Mouse (Mus musculus): Measurements from ENCODE around the gene Itgam. TPM values are rescaled to one million over a fixed set of nuclear protein-coding genes. Genes with fewer than 3 reads are reported as not detected.
"Not testable (repeated sequence)": the region's sequence is repeated elsewhere in the genome, so short reads cannot be mapped to it uniquely, and the experiment has no call there.

Itgam gene
- total RNA-seq, 2 experiments from 2014 or later = 10.8 to 11.2 TPM

- intact Hi-C loops (cut with DNase I) = no loop called here
- DNase-seq (ENCODE audit: low spot score in 2 of 2) = no peak
Observed at GRCm38 (mm10) chr7:128116396-128116795, 54.0 kb downstream of the Itgam start.

DNA sequence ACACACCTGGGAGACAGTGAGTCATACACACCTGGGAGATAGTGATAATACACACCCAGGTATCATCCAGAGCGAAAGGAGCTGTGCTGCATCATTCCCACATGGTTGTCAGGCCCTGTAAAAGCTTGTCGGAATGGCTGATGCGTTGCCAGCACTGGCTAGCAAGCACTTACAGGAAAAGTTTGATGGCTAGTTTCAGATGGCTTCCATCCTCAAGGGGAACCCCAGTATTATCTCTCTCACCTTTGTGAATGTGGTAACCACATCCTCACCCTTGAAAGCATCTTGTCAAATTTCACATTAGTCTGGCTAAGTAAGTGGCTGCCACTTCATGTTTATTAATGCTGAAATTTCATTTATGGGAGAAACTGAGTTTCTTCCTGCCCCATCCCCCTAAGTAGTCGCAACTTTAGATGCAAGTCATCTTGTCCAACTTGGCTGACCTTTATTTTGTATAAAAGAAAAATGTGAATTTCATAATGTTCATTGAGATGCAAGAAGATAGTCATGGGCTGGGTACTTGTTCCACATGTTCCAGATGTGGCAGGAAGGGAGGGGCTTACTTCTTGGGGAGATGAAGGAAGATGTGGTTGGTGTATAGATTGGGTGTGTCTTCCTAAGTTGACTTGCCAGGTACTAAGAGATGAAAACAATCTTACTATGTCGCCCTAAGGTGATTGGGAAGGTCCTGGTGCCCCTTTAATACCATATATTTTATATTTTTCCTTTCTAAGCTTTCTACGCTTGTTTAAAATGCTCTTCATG, 57.5 kb downstream of the Itgam start:
- intact Hi-C loops (cut with DNase I) = no loop called here
- no peak for DNase-seq (ENCODE audit: low spot score in 2 of 2)

DNA sequence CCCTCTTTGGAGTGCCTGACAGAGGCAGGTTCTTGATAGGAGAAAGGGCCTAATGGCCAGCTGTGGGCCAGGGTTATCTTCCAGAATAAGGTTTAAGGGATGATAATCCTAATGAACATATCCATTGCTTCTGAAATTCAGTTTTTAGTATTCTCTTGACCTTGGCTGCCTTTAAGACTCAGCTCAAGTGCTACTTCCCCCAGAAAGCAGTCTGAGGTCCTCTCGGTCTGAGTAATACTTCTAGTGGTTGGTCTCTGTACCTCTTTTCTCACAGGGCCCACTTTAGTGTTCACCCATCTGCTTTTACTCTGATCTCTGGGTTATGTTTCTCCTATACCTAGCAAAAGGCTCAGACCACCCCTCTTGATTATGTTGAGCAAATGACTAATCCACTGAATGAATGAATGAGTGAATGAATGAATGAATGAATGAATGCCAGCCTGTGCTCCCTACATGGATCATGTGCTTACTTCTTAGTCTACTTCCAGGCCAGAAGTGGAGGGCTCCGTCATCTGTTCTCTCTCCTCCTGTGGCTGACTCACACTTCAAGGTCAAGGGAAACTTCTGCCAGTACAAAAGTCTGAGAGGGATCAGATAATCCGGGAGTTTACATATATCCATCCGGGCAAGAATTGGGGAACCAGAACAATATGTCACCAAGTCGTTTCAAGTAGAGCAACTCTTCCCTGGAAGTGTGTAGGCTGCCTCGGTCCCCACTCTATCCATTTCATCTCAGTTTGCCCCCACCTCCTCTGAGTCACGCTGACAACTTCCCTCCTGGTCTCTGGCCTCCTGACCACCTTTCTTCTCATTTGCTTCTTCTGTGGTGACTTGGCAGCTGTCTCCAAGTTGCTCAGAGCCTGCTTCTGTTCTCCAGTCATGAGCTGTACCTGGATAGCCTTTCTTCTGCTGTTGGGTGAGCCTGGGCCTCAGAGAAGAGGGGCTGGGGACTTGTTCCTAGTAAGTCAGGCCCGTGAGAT, 66.6 kb downstream of the Itgam start, which contains the start of gene Itgax:
TSS of gene Itgax (plus strand) at position 807 of the 980 bp plus-strand sequence.
- intact Hi-C loops (cut with DNase I) = no loop called here

DNA sequence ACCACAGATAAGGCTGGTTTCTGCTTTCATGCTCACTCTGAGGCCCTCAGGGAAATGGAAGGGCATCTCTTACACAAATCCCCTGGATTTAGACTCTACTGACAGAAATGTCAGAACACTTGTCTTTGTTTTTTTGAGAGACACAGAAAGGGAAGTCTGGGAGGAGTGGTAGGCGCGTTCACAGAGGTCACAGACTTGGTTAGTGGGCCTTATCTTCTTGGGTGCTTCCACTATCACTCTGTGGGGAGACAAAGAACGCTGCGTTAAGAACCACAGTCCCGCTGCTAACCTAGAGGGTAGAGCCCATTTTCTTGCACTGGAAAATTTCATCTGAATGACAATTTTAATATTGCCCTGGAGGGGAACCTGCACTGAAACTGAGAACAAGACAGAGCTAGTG, 69.7 kb downstream of the Itgam start:
- intact Hi-C loops (cut with DNase I) = no loop called here
- DNase-seq (ENCODE audit: low spot score in 2 of 2) = no peak

More for the DNA sequence above, 66.6 kb downstream of the Itgam start, which contains the start of gene Itgax:
- no peak for DNase-seq (ENCODE audit: low spot score in 2 of 2)

DNA sequence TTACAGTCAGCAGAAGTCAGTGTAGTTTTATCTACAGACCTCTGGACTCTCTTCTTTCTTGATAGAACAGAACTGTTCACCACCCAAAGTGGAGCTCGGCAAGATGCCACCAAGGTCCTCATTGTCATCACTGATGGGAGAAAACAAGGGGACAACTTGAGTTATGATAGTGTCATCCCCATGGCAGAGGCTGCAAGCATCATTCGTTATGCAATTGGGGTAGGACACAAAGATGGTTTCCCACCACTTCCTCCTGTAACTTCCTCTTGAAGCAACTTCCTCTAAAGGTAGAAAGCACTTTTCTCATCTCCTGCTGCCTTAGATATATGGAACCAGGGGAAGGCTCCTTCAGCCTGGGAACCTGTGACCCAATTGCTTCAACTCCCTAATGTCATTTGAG, 71.2 kb downstream of the Itgam start:
- intact Hi-C loops (cut with DNase I) = no loop called here
- no peak for DNase-seq (ENCODE audit: low spot score in 2 of 2)

- intact Hi-C loops (cut with DNase I) = no loop called here
- DNase-seq (ENCODE audit: low spot score in 2 of 2) = no peak
Observed at GRCm38 (mm10) chr7:128136927-128137326, 74.5 kb downstream of the Itgam start.

GRCm38 (mm10) chr7:128139611-128140010, 77.2 kb downstream of the Itgam start:
- no peak for DNase-seq (ENCODE audit: low spot score in 2 of 2)
- intact Hi-C loops (cut with DNase I) = no loop called here

DNA sequence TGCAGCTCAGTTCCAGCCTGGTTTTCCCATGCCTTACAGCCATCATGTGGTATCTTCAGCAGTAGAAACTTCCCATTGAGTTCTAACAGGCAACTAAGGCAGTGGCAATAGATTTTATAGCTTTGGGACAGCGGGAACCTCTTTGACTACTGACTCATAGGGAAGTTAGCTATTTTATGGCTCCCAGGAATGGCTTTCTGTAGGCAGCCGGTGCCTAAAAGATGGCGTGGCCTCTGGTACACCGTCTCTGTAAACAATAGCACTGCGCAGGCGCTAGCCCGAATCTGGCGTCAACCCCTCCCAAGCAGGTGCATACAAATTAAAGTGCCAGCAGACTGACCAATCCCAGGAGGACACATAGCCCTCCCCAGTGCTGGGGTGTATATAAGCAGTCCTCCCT, 88.5 kb downstream of the Itgam start:
- no peak for DNase-seq (ENCODE audit: low spot score in 2 of 2)
- intact Hi-C loops (cut with DNase I) = no loop called here

- DNase-seq (ENCODE audit: low spot score in 2 of 2) = no peak
- intact Hi-C loops (cut with DNase I) = no loop called here
Observed at GRCm38 (mm10) chr7:128154076-128154475, 91.6 kb downstream of the Itgam start, which contains the start of gene Itgad. Itgad (plus strand) TSS chr7:128154376.

GRCm38 (mm10) chr7:128154924-128155323, 92.5 kb downstream of the Itgam start:
- DNase-seq (ENCODE audit: low spot score in 2 of 2) = no peak
- intact Hi-C loops (cut with DNase I) = no loop called here

DNA sequence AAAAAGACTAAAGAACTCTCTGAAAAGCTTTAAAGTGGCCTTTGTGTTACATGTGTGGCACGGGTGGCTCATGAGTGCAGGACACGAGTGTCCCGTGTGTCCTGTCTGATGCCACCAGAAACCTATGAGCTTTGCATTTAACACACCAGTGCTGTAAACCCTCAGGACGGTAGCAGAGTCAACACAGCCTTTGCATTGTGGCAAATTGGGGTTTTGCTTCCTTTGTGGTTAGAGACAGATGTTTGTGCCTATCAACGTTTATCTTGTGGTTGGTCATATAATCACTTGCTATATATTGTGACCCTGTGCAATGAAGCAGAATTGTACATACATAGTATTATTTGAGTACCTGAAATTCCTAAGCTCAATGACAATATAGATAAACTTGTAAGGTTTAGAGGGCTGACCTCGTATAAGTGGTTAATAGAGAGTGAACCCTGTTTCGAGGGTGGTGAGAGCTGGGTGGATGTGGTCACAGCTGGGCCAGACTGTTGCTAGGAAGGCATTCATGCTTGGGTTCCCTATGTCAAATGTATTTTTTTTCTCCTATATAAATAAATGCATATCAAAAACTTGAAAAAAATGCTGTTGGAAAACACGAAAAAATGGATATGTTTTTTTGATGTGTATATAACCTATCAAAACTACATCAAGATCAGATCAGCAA, 96.4 kb downstream of the Itgam start:
- intact Hi-C loops (cut with DNase I); DNase-seq (ENCODE audit: low spot score in 2 of 2): not testable (repeated sequence)

- peak in 1 of 2 experiments; percentile 51 for DNase-seq (ENCODE audit: low spot score in 2 of 2)
- intact Hi-C loops (cut with DNase I) = loop anchor here (1.0 kb wide), 1 partner anchor 14 kb away; no protein-coding TSS in a partner anchor
Observed at GRCm38 (mm10) chr7:128164001-128164400, 101.6 kb downstream of the Itgam start.

DNA sequence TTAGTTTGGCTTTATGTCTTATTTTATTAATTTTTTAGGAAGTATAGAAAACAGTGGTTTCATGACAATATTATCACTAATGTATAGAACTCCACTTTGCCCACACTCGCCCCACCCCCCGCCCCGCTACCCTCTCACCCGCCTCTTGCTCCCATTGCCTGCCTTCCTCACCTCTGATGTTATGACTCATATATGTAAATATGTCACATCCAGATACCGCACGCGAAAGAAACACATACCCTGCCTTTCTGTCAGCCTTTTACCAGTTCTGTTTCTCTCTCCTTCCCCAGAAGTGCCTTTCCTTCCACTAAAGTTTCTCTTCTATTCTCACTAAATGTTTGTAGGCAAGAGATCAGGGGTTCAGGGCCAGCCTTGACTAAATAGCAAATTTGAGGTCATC, 104.0 kb downstream of the Itgam start:
- no peak for DNase-seq (ENCODE audit: low spot score in 2 of 2)
- intact Hi-C loops (cut with DNase I) = no loop called here

Other genes starting within 250 kb of the Itgam start
- gene Stx4a, start 238.3 kb upstream of the Itgam start, total RNA-seq (2021) = 10 to 100 TPM; 70.5 to 76.0 TPM
- 100 to 1,000 TPM; 437 to 445 TPM for gene Stx1b, start 238.1 kb upstream of the Itgam start, total RNA-seq (2021)
- 10 to 100 TPM; 28.1 to 30.4 TPM for gene Zfp646, start 186.4 kb upstream of the Itgam start, total RNA-seq (2021)
- gene Zfp668, start 185.8 kb upstream of the Itgam start, total RNA-seq (2021) = 10 to 100 TPM; 20.6 to 20.7 TPM
- 1 to 10 TPM; 1.7 to 1.9 TPM for gene Prss53, start 171.7 kb upstream of the Itgam start, total RNA-seq (2021)
- not detected for gene Gm21974, start 167.2 kb upstream of the Itgam start, total RNA-seq (2021)
- 10 to 100 TPM; 22.9 to 26.0 TPM for gene Vkorc1, start 167.0 kb upstream of the Itgam start, total RNA-seq (2021)
- 10 to 100 TPM; 33.7 to 37.6 TPM for gene Bckdk, start 158.6 kb upstream of the Itgam start, total RNA-seq (2021)
- gene Kat8, start 150.1 kb upstream of the Itgam start, total RNA-seq (2021) = 10 to 100 TPM; 28.6 to 28.7 TPM
- under 1 TPM in 1 of 2 experiments, not detected in 1; 0.64 TPM for gene Prss8, start 132.5 kb upstream of the Itgam start, total RNA-seq (2021)
- gene Prss36, start 115.9 kb upstream of the Itgam start, total RNA-seq (2021) = 1 to 10 TPM; 8.0 to 9.3 TPM
- gene Fus, start 95.2 kb upstream of the Itgam start, total RNA-seq (2021) = 100 to 1,000 TPM; 270 to 316 TPM
- 1 to 10 TPM; 2.3 to 4.0 TPM for gene Pycard, start 68.8 kb upstream of the Itgam start, total RNA-seq (2021)
- gene Trim72, start 58.7 kb upstream of the Itgam start, total RNA-seq (2021) = 1 to 10 TPM; 1.1 to 1.5 TPM
- gene Gm49368, start within 50 bp of the Itgam start, total RNA-seq (2021) = not detected
- gene Itgax, start 66.9 kb downstream of the Itgam start, total RNA-seq (2021) = under 1 TPM in 1 of 2 experiments, not detected in 1; 0.23 TPM
- under 1 TPM in 1 of 2 experiments, not detected in 1; 0.62 TPM for gene Itgad, start 91.7 kb downstream of the Itgam start, total RNA-seq (2021)
- 10 to 100 TPM in 1 of 2 experiments, 1 to 10 TPM in 1; 8.2 to 11.2 TPM for gene Cox6a2, start 143.7 kb downstream of the Itgam start, total RNA-seq (2021)
- 10 to 100 TPM; 13.0 to 13.4 TPM for gene Armc5, start 174.7 kb downstream of the Itgam start, total RNA-seq (2021)
- gene 9130023H24Rik, start 175.4 kb downstream of the Itgam start, total RNA-seq (2021) = 1 to 10 TPM; 3.3 to 3.9 TPM
- 10 to 100 TPM; 18.6 to 22.6 TPM for gene Tgfb1i1, start 184.2 kb downstream of the Itgam start, total RNA-seq (2021)
- gene Slc5a2, start 203.0 kb downstream of the Itgam start, total RNA-seq (2021) = not detected
- gene BC017158, start 235.5 kb downstream of the Itgam start, total RNA-seq (2021) = 10 to 100 TPM; 20.8 to 26.7 TPM